Mouse (Mus musculus): ENCODE data around the gene Slc8a3. TPM values are rescaled to one million over a fixed set of nuclear protein-coding genes. Genes with fewer than 3 reads are reported as not detected.

Gene Slc8a3
- polyA plus RNA-seq, 1 experiment from 2014 or later: 10.1 TPM

GRCm38 (mm10) chr12:81184967-81185366, 148.0 kb downstream of the Slc8a3 start:
- H3K4me3 ChIP-seq (ENCODE audit: low read depth, low read length): no peak overlapping the region
- H3K36me3 ChIP-seq (ENCODE audit: control insufficient read depth, insufficient read depth, low read length): no peaks in the 10 kb centered on the region
- H3K4me2 ChIP-seq (ENCODE audit: low read length): no peak overlapping the region
- no peak for ATAC-seq
- no peaks in the 10 kb centered on the region for H3K9me3 ChIP-seq (replicated peaks; ENCODE audit: control insufficient read depth, low read length, poor library complexity, severe bottlenecking)
- H3K27ac ChIP-seq (ENCODE audit: low read length): no peak overlapping the region
- H3K4me1 ChIP-seq (ENCODE audit: control insufficient read depth, insufficient read depth, low read length): no peaks in the 10 kb centered on the region
- 94% methylated on average over 2 of the region's 2 CpGs for WGBS
- H3K9ac ChIP-seq (ENCODE audit: low read depth, low read length): no peak overlapping the region
- no peaks in the 10 kb centered on the region for H3K27me3 ChIP-seq (ENCODE audit: control insufficient read depth, insufficient read depth, low read depth, low read length)

- H3K36me3 ChIP-seq (ENCODE audit: control insufficient read depth, insufficient read depth, low read length): no peaks in the 10 kb centered on the region
- no peak overlapping the region for H3K9ac ChIP-seq (ENCODE audit: low read depth, low read length)
- H3K4me1 ChIP-seq (ENCODE audit: control insufficient read depth, insufficient read depth, low read length): no peaks in the 10 kb centered on the region
- no peak overlapping the region for H3K4me2 ChIP-seq (ENCODE audit: low read length)
- H3K27me3 ChIP-seq (ENCODE audit: control insufficient read depth, insufficient read depth, low read depth, low read length): no peaks in the 10 kb centered on the region
- H3K9me3 ChIP-seq (replicated peaks; ENCODE audit: control insufficient read depth, low read length, poor library complexity, severe bottlenecking): no peaks in the 10 kb centered on the region
- H3K27ac ChIP-seq (ENCODE audit: low read length): no peak overlapping the region
- 53% methylated on average over 3 of the region's 3 CpGs for WGBS
- no peak for ATAC-seq
- H3K4me3 ChIP-seq (ENCODE audit: low read depth, low read length): no peak overlapping the region
These were observed 150.9 kb downstream of the Slc8a3 start for GRCm38 (mm10) chr12:81182073-81182472.

GRCm38 (mm10) chr12:81175252-81175651, 157.7 kb downstream of the Slc8a3 start:
- Histone ChIP-seq H3K4me3 (ENCODE audit: low read depth, low read length) (no peak overlapping the region), H3K9me3 (replicated peaks; ENCODE audit: control insufficient read depth, low read length, poor library complexity, severe bottlenecking) (no peaks in the 10 kb centered on the region), H3K27ac (ENCODE audit: low read length) (no peak overlapping the region), H3K36me3 (ENCODE audit: control insufficient read depth, insufficient read depth, low read length) (no peaks in the 10 kb centered on the region), H3K27me3 (ENCODE audit: control insufficient read depth, insufficient read depth, low read depth, low read length) (no peaks in the 10 kb centered on the region), H3K4me1 (ENCODE audit: control insufficient read depth, insufficient read depth, low read length) (no peaks in the 10 kb centered on the region), H3K9ac (ENCODE audit: low read depth, low read length) (no peak overlapping the region), H3K4me2 (ENCODE audit: low read length) (no peak overlapping the region)
- 61% methylated on average over 9 of the region's 9 CpGs for WGBS
- no peak for ATAC-seq

- Histone ChIP-seq H3K4me1 (ENCODE audit: control insufficient read depth, insufficient read depth, low read length) (no peaks in the 10 kb centered on the region), H3K27me3 (ENCODE audit: control insufficient read depth, insufficient read depth, low read depth, low read length) (no peaks in the 10 kb centered on the region)
- no peak for ATAC-seq
These were observed 159.1 kb downstream of the Slc8a3 start for GRCm38 (mm10) chr12:81173893-81174292.

GRCm38 (mm10) chr12:81173011-81173410, 160.0 kb downstream of the Slc8a3 start:
- Histone ChIP-seq H3K9me3 (replicated peaks; ENCODE audit: control insufficient read depth, low read length, poor library complexity, severe bottlenecking) (no peaks in the 10 kb centered on the region), H3K4me2 (ENCODE audit: low read length) (no peak overlapping the region), H3K9ac (ENCODE audit: low read depth, low read length) (no peak overlapping the region), H3K4me1 (ENCODE audit: control insufficient read depth, insufficient read depth, low read length) (no peaks in the 10 kb centered on the region), H3K36me3 (ENCODE audit: control insufficient read depth, insufficient read depth, low read length) (no peaks in the 10 kb centered on the region), H3K27ac (ENCODE audit: low read length) (no peak overlapping the region), H3K4me3 (ENCODE audit: low read depth, low read length) (no peak overlapping the region), H3K27me3 (ENCODE audit: control insufficient read depth, insufficient read depth, low read depth, low read length) (no peaks in the 10 kb centered on the region)
- 97% methylated on average over 3 of the region's 3 CpGs for WGBS
- no peak for ATAC-seq

More at GRCm38 (mm10) chr12:81173893-81174292, 159.1 kb downstream of the Slc8a3 start:
- Histone ChIP-seq H3K36me3 (ENCODE audit: control insufficient read depth, insufficient read depth, low read length) (no peaks in the 10 kb centered on the region), H3K9me3 (replicated peaks; ENCODE audit: control insufficient read depth, low read length, poor library complexity, severe bottlenecking) (no peaks in the 10 kb centered on the region), H3K9ac (ENCODE audit: low read depth, low read length) (no peak overlapping the region), H3K27ac (ENCODE audit: low read length) (no peak overlapping the region), H3K4me2 (ENCODE audit: low read length) (no peak overlapping the region), H3K4me3 (ENCODE audit: low read depth, low read length) (no peak overlapping the region)
- 91% methylated on average over 4 of the region's 4 CpGs for WGBS

GRCm38 (mm10) chr12:81170076-81170475, 162.9 kb downstream of the Slc8a3 start:
- Histone ChIP-seq H3K4me2 (ENCODE audit: low read length) (no peak overlapping the region), H3K27me3 (ENCODE audit: control insufficient read depth, insufficient read depth, low read depth, low read length) (no peaks in the 10 kb centered on the region), H3K27ac (ENCODE audit: low read length) (no peak overlapping the region), H3K9me3 (replicated peaks; ENCODE audit: control insufficient read depth, low read length, poor library complexity, severe bottlenecking) (no peaks in the 10 kb centered on the region), H3K36me3 (ENCODE audit: control insufficient read depth, insufficient read depth, low read length) (no peaks in the 10 kb centered on the region), H3K4me1 (ENCODE audit: control insufficient read depth, insufficient read depth, low read length) (peaks cover 5% of the 10 kb centered on the region), H3K4me3 (ENCODE audit: low read depth, low read length) (no peak overlapping the region), H3K9ac (ENCODE audit: low read depth, low read length) (no peak overlapping the region)
- WGBS: 82% methylated on average over 2 of the region's 2 CpGs
- no peak for ATAC-seq

GRCm38 (mm10) chr12:81168494-81168893, 164.5 kb downstream of the Slc8a3 start:
- Histone ChIP-seq H3K4me1 (ENCODE audit: control insufficient read depth, insufficient read depth, low read length) (peaks cover 5% of the 10 kb centered on the region), H3K9me3 (replicated peaks; ENCODE audit: control insufficient read depth, low read length, poor library complexity, severe bottlenecking) (no peaks in the 10 kb centered on the region), H3K4me2 (ENCODE audit: low read length) (no peak overlapping the region), H3K9ac (ENCODE audit: low read depth, low read length) (no peak overlapping the region), H3K36me3 (ENCODE audit: control insufficient read depth, insufficient read depth, low read length) (no peaks in the 10 kb centered on the region), H3K4me3 (ENCODE audit: low read depth, low read length) (no peak overlapping the region), H3K27me3 (ENCODE audit: control insufficient read depth, insufficient read depth, low read depth, low read length) (no peaks in the 10 kb centered on the region), H3K27ac (ENCODE audit: low read length) (no peak overlapping the region)
- WGBS: 74% methylated on average over 2 of the region's 2 CpGs
- no peak for ATAC-seq

GRCm38 (mm10) chr12:81168031-81168430, 164.9 kb downstream of the Slc8a3 start:
- Histone ChIP-seq H3K9me3 (replicated peaks; ENCODE audit: control insufficient read depth, low read length, poor library complexity, severe bottlenecking) (no peaks in the 10 kb centered on the region), H3K4me2 (ENCODE audit: low read length) (no peak overlapping the region), H3K27me3 (ENCODE audit: control insufficient read depth, insufficient read depth, low read depth, low read length) (no peaks in the 10 kb centered on the region), H3K4me3 (ENCODE audit: low read depth, low read length) (no peak overlapping the region), H3K27ac (ENCODE audit: low read length) (no peak overlapping the region), H3K36me3 (ENCODE audit: control insufficient read depth, insufficient read depth, low read length) (no peaks in the 10 kb centered on the region), H3K4me1 (ENCODE audit: control insufficient read depth, insufficient read depth, low read length) (peaks cover 5% of the 10 kb centered on the region), H3K9ac (ENCODE audit: low read depth, low read length) (no peak overlapping the region)
- no peak for ATAC-seq
- WGBS: 98% methylated on average over 7 of the region's 7 CpGs

- Histone ChIP-seq H3K36me3 (ENCODE audit: control insufficient read depth, insufficient read depth, low read length) (no peaks in the 10 kb centered on the region), H3K4me1 (ENCODE audit: control insufficient read depth, insufficient read depth, low read length) (peaks cover 5% of the 10 kb centered on the region), H3K9ac (ENCODE audit: low read depth, low read length) (no peak overlapping the region), H3K9me3 (replicated peaks; ENCODE audit: control insufficient read depth, low read length, poor library complexity, severe bottlenecking) (no peaks in the 10 kb centered on the region), H3K27ac (ENCODE audit: low read length) (no peak overlapping the region), H3K4me3 (ENCODE audit: low read depth, low read length) (no peak overlapping the region), H3K27me3 (ENCODE audit: control insufficient read depth, insufficient read depth, low read depth, low read length) (no peaks in the 10 kb centered on the region), H3K4me2 (ENCODE audit: low read length) (no peak overlapping the region)
- ATAC-seq: no peak
- 79% methylated on average over 9 of the region's 9 CpGs for WGBS
These were observed 165.8 kb downstream of the Slc8a3 start for GRCm38 (mm10) chr12:81167142-81167541.

- no peak for ATAC-seq
- no peak overlapping the region for H3K9ac ChIP-seq (ENCODE audit: low read depth, low read length)
- no peak overlapping the region for H3K27ac ChIP-seq (ENCODE audit: low read length)
- H3K27me3 ChIP-seq (ENCODE audit: control insufficient read depth, insufficient read depth, low read depth, low read length): no peaks in the 10 kb centered on the region
- peaks cover 5% of the 10 kb centered on the region for H3K4me1 ChIP-seq (ENCODE audit: control insufficient read depth, insufficient read depth, low read length)
- H3K9me3 ChIP-seq (replicated peaks; ENCODE audit: control insufficient read depth, low read length, poor library complexity, severe bottlenecking): no peaks in the 10 kb centered on the region
- WGBS: 86% methylated on average over 8 of the region's 8 CpGs
- no peak overlapping the region for H3K4me2 ChIP-seq (ENCODE audit: low read length)
- no peak overlapping the region for H3K4me3 ChIP-seq (ENCODE audit: low read depth, low read length)
- no peaks in the 10 kb centered on the region for H3K36me3 ChIP-seq (ENCODE audit: control insufficient read depth, insufficient read depth, low read length)
These were observed 166.4 kb downstream of the Slc8a3 start for GRCm38 (mm10) chr12:81166615-81167014.
